Mouse (Mus musculus) lung, embryonic 14.5 days (tissue): ENCODE measurements around the gene Mageh1. TPM values are rescaled to one million over a fixed set of nuclear protein-coding genes. Genes with fewer than 3 reads are reported as not detected.
"Not testable (repeated sequence)": the region's sequence is repeated elsewhere in the genome, so short reads cannot be mapped to it uniquely, and the experiment has no call there.

Source experiments
- ATAC-seq: fragments of 200-750 bp; cut with Nextera tagmentation; 2 replicates; pipeline ENCODE4 v1.8.0; 2017; ENCODE audit warnings: mild to moderate bottlenecking, moderate TSS enrichment, moderate library complexity; ENCODE audit not compliant: insufficient read depth
- DNase-seq: peaks from one replicate; pipeline ENCODE4 v3.0.0-alpha.2; 2015
- H3K27ac ChIP-seq: fragments of 300-500 bp; sonication (generic); 2 replicates; pipeline ENCODE4 v1.5.1; 2014; ENCODE audit warnings: low read depth, mild to moderate bottlenecking, moderate library complexity
- H3K27me3 ChIP-seq: fragments of 300-500 bp; sonication (generic); 2 replicates; pipeline ENCODE4 v1.6.1; 2014; ENCODE audit warnings: low read length, control low read depth; ENCODE audit not compliant: insufficient read depth
- H3K36me3 ChIP-seq: fragments of 300-500 bp; sonication (generic); 2 replicates; pipeline ENCODE4 v1.6.1; 2014; ENCODE audit warnings: control low read depth; ENCODE audit not compliant: insufficient read depth
- H3K4me1 ChIP-seq: fragments of 300-500 bp; sonication (generic); 2 replicates; pipeline ENCODE4 v1.6.1; 2014; ENCODE audit warnings: antibody characterized with exemption, control low read depth; ENCODE audit not compliant: insufficient read depth
- H3K4me2 ChIP-seq: fragments of 300-500 bp; sonication (generic); 2 replicates; pipeline ENCODE4 v1.6.1; 2014; ENCODE audit warnings: mild to moderate bottlenecking
- H3K4me3 ChIP-seq: fragments of 300-500 bp; sonication (generic); 2 replicates; pipeline ENCODE4 v1.5.1; 2014; ENCODE audit warnings: low read depth, low read length
- H3K9ac ChIP-seq: fragments of 300-500 bp; sonication (generic); 2 replicates; pipeline ENCODE4 v1.6.1; 2014
- H3K9me3 ChIP-seq: fragments of 300-500 bp; sonication (generic); 2 replicates; pipeline ENCODE4 v1.6.1; 2016; ENCODE audit warnings: low read depth, low read length, control low read depth
- CTCF ChIP-seq: IDR thresholded peaks from 2 replicates; pipeline ENCODE4 v1.5.1; 2016; ENCODE audit warnings: antibody characterized with exemption, low read depth
- WGBS: fragments of 180-500 bp; shearing (Covaris S2); extraction: QIAGEN DNeasy Blood & Tissue Kit; methylation state at CpG from one replicate; pipeline ENCODE4 v1.1.7; 2014; 5-methylcytosine and 5-hydroxymethylcytosine counted together
- polyA plus RNA-seq: library from polyadenylated mRNA; unstranded; fragments of >200 nt; fragmentation: Nextera tagmentation; extraction: Ambion mirVana; gene quantifications from 2 replicates; pipeline ENCODE4 v1.2.1, GENCODE M21; 2014

Gene Mageh1
- polyA plus RNA-seq, 1 experiment from 2014 or later, result 46.6 TPM

DNA sequence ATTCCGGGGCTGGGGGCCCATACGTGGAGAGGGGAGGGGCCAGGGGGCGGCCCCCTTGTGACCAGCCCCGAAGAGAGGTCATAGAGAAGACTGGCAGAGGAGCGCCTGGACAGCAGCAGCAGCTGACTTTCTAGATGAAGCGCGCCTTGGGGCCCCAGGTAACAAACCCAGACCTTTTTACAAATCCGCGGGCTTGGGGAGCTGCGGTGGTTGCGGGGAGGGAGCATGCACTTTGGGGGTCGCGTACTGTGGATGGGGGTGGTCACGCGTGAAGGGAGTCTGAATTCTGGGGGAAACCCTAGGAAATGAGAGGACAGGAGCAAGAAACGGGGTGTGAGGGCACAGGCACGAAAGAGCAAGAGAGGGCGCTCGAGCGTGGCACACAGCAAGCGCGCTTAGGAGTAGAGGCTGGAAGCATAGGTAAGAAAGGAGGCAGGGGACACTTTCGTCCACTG lies 31.0 kb downstream of the Mageh1 start, which contains the start of gene Usp51:
Gene Usp51 (plus strand): TSS at position 83 of the 455 bp plus-strand sequence.
- WGBS, result 7% methylated on average over 23 of the region's 23 CpGs
- Histone ChIP-seq H3K27ac (no peak within 1 kb of the TSS), H3K27me3 (no peaks in the 10 kb centered on the region), H3K4me2 (peak within 1 kb of the TSS; percentile 63), H3K9ac (peak within 1 kb of the TSS; percentile 56), H3K9me3 (no peaks in the 10 kb centered on the region), H3K36me3 (no peaks in the 10 kb centered on the region), H3K4me3 (peak within 1 kb of the TSS; percentile 48), H3K4me1 (no peaks in the 10 kb centered on the region)
- peak; percentile 62 for DNase-seq
- TF ChIP-seq CTCF, result peak; percentile 40
- ATAC-seq, result peak; percentile 79

DNA sequence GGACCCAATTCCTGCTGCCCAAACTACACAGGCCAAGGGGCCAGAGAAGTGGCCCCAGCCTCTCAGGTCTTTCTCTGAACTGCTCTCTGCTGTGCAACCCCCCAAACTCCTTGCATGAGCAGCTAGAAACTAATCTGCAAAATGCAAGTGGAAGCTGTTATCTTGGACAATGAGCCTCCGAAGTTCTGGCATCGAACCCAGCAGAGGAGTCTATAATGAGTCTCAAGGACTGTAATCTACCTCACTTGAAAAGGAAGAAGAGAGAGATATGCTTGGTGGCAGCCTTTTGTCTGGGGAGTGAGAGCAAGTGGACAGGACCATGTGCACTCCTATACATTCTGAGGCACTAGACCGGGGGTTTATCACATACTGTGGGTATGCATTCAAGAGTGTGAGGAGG lies 41.3 kb downstream of the Mageh1 start:
- H3K9me3 ChIP-seq, H3K4me2 ChIP-seq, H3K4me3 ChIP-seq, H3K27me3 ChIP-seq, H3K4me1 ChIP-seq, H3K9ac ChIP-seq, H3K36me3 ChIP-seq, H3K27ac ChIP-seq, ATAC-seq, DNase-seq: not testable (repeated sequence)
- no CpG with 5 or more reads among the region's 3 CpGs for whole genome bisulfite sequencing

DNA sequence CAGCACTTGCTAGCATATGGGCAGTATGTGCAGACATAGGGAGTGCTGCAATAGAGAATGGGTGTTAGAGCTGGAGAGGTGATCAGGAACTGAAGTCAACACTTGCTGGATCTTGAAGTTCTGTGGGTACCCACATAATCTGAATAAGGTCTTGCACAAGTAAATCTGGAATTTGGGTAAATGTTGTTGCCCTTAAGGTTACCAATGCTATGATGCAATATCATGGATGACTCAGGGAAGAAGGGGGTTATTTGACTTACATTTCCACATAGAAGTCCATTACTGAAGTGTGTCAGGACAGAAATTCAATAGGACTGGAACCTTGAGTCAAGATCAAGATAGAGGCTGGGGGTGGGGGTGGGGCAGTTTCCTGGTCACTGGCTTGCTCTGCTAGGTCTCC lies 47.5 kb downstream of the Mageh1 start:
- not testable (repeated sequence) for H3K36me3 ChIP-seq, DNase-seq, ATAC-seq, H3K27ac ChIP-seq, H3K9me3 ChIP-seq, H3K4me1 ChIP-seq, H3K4me3 ChIP-seq, H3K9ac ChIP-seq, H3K27me3 ChIP-seq, H3K4me2 ChIP-seq

Other genes with a start within 250 kb of the Mageh1 start
- 1.5 and 1.6 TPM in 2 replicates for gene Usp51, start 31.1 kb downstream of the Mageh1 start, polyA plus RNA-seq
- gene Foxr2, start 81.2 kb upstream of the Mageh1 start, polyA plus RNA-seq, result 0.05 TPM in 1 of 2 replicates, not detected in the other
- gene Rragb, start 102.4 kb upstream of the Mageh1 start, polyA plus RNA-seq, result 1.2 and 1.3 TPM in 2 replicates
- 1.0 and 1.3 TPM in 2 replicates for gene Klf8, start 199.9 kb upstream of the Mageh1 start, polyA plus RNA-seq